Mouse (Mus musculus): Measurements from ENCODE around the gene Adora1.

DNA sequence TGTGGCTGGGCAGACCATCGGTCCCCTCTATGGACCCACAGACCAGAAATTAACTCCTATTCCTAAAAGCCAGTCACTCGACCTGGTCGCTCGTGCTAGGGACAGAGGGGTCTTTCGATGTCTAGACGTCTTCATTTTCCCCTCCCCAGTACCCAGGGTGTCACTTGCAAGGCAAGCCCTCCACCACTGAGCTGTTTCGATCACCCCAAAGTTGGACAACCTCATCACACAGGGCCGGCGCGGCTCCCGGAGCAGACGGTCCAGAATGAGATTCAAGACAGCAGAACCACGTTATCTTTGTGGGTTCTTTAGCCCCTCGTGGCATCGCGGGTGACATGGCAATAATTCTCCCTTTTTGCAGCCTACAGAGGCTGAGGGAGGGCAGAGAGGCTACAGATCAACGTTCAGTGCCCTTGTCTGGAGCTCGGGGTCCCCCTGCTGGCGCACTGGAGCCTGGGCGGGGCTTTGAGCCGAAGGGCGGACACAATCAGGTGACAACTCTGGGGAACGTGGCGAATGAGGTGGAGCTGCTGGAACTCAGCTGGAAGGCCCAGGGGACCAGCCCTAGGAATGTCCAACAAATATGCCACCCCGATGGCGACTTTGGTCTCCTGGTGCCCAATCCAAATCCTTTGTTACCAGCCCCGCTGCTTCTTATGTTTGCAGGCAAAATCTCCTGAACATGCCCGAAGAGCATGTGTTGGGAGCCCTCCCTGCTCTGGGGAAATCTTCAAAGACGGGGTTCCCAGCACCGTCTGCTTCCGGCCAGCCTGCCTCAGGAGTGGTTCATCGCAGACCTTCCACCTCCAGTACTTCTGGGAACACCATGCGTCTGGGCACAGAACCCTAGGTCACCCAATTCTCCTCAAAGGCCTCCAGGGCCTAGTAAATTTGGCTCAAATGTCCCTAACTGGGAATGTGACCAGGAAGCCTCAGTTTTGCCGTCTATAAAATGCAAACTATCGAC, 9.0 kb upstream of the Adora1 start:
- TF ChIP-seq CTCF (IDR thresholded peaks at IDR 0.05; ENCODE audit: low read depth) (peak; percentile 94), EP300 (IDR thresholded peaks at IDR 0.05; ENCODE audit: low read depth) (no peak)

All from liver, embryonic 14.5 days (tissue).